Mouse (Mus musculus): ENCODE data around the gene March6. TPM values are rescaled to one million over a fixed set of nuclear protein-coding genes. Genes with fewer than 3 reads are reported as not detected.

March6 gene
- total RNA-seq, 1 experiment = 67.6 TPM

DNA sequence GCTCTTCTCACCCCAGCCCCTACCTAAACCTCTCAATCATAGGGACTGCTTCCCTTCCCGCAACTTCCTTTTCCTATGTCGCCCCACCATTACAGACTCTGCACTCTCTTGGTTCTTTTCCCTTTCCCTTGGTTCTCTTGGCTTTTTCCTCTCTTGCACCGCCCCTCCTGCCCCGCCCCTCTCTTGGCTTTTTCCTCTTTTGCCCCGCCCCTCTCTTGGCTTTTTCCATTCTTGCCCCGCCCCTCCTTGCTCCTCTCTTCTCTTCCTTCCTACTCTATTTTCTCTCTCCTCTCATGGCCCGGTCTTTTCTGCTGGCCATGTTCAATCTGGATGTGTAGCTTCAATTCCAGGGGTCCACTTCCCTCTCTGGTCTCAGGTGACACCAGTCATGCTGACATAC, 36.6 kb upstream of the March6 start:
- H3K4me1 ChIP-seq (ENCODE audit: control insufficient read depth in 2 of 2, insufficient read depth in 2 of 2, low read length in 2 of 2, poor library complexity in 1 of 2) = peaks cover 2 to 5% of the 10 kb centered on the region in 2 experiments; a peak in 2 of 4 replicates
- H3K27ac ChIP-seq (ENCODE audit: insufficient read depth, low read depth, low read length, poor library complexity, severe bottlenecking) = no peak overlapping the region
- no peak overlapping the region for H3K9ac ChIP-seq (ENCODE audit: insufficient read depth, low read depth, low read length, poor library complexity, severe bottlenecking)
- no peaks in the 10 kb centered on the region for H3K9me3 ChIP-seq (ENCODE audit: control insufficient read depth, insufficient read depth, low read depth, low read length)
- H3K4me3 ChIP-seq (ENCODE audit: insufficient read depth in 1 of 2, low read depth in 1 of 2, low read length in 2 of 2, poor library complexity in 1 of 2, severe bottlenecking in 1 of 2) = no peak overlapping the region
- TF ChIP-seq CHD2 (IDR thresholded peaks at IDR 0.05; ENCODE audit: low read depth, low read length) (no peak), HCFC1 (IDR thresholded peaks at IDR 0.05; ENCODE audit: borderline replicate concordance, insufficient read depth, low read length) (no peak), MAFK (IDR thresholded peaks at IDR 0.05; ENCODE audit: insufficient read depth, low read depth, low read length) (no peak), ZNF384 (IDR thresholded peaks at IDR 0.05; ENCODE audit: low read depth, low read length) (no peak), ZC3H11A (IDR thresholded peaks at IDR 0.05; ENCODE audit: borderline replicate concordance, low read depth, low read length) (no peak)
- DNase-seq (ENCODE audit: low read depth, low spot score) = peak; percentile 40
- in situ Hi-C loops (cut with MboI; ENCODE audit: low sequenced_read_pairs in 2 of 2, unreplicated experiment in 2 of 2) = no loop called here
- H3K36me3 ChIP-seq (ENCODE audit: control insufficient read depth, insufficient read depth, low read length, poor library complexity, severe bottlenecking) = no peaks in the 10 kb centered on the region

DNA sequence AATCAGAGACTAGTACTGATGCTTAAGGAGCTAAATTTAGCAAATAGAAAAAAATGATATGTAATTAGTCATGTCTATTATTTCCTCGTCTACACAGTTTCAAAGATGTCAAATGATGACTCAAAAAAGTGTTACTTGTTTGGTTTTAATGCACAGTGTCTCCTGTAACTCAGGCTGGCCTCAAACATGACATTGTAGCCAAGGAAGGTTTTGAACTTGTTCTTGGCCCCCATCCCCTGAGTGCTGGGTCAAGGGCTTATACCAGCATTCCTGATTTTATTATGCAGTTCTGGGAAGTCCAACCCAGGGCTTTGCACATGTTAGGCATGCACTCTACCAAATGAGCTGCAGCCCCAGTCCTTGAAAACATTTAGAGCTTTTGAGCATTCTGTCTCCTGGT, 34.9 kb upstream of the March6 start:
- H3K36me3 ChIP-seq (ENCODE audit: control insufficient read depth, insufficient read depth, low read length, poor library complexity, severe bottlenecking) = no peaks in the 10 kb centered on the region
- H3K27ac ChIP-seq (ENCODE audit: insufficient read depth, low read depth, low read length, poor library complexity, severe bottlenecking) = no peak overlapping the region
- no peak overlapping the region for H3K9ac ChIP-seq (ENCODE audit: insufficient read depth, low read depth, low read length, poor library complexity, severe bottlenecking)
- TF ChIP-seq CHD2 (IDR thresholded peaks at IDR 0.05; ENCODE audit: low read depth, low read length) = no peak
- TF ChIP-seq ZNF384 (IDR thresholded peaks at IDR 0.05; ENCODE audit: low read depth, low read length) = no peak
- no peaks in the 10 kb centered on the region for H3K9me3 ChIP-seq (ENCODE audit: control insufficient read depth, insufficient read depth, low read depth, low read length)
- H3K4me3 ChIP-seq (ENCODE audit: insufficient read depth in 1 of 2, low read depth in 1 of 2, low read length in 2 of 2, poor library complexity in 1 of 2, severe bottlenecking in 1 of 2) = no peak overlapping the region
- in situ Hi-C loops (cut with MboI; ENCODE audit: low sequenced_read_pairs in 2 of 2, unreplicated experiment in 2 of 2) = no loop called here
- H3K4me1 ChIP-seq (ENCODE audit: control insufficient read depth in 2 of 2, insufficient read depth in 2 of 2, low read length in 2 of 2, poor library complexity in 1 of 2) = peaks cover 5 to 7% of the 10 kb centered on the region in 2 experiments; a peak in 2 of 4 replicates
- DNase-seq (ENCODE audit: low read depth, low spot score) = no peak

DNA sequence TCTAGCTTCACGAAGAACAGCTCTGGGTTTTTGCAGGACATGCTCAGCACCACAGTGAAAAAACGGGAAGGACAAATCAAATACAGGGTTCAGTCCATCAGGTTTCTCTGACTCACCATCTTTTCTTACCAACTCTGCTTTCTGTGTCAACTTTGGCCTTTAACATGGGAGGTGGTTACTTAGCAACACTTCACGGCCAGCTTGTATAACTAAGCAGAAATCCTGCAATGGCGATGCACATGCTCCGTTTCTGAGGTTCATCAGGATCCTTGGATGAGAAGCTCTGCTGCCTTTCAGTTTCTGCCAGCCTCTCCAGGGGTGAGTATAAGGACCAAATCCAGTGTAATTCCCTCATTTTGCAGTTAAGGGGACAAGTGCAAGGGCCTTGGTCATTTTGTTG, 34.3 kb upstream of the March6 start, which contains the start of gene Cmbl:
Gene Cmbl (plus strand): TSS at position 206 of the 400 bp plus-strand sequence.
- H3K36me3 ChIP-seq (ENCODE audit: control insufficient read depth, insufficient read depth, low read length, poor library complexity, severe bottlenecking) = no peaks in the 10 kb centered on the region
- in situ Hi-C loops (cut with MboI; ENCODE audit: low sequenced_read_pairs in 2 of 2, unreplicated experiment in 2 of 2) = no loop called here

DNA sequence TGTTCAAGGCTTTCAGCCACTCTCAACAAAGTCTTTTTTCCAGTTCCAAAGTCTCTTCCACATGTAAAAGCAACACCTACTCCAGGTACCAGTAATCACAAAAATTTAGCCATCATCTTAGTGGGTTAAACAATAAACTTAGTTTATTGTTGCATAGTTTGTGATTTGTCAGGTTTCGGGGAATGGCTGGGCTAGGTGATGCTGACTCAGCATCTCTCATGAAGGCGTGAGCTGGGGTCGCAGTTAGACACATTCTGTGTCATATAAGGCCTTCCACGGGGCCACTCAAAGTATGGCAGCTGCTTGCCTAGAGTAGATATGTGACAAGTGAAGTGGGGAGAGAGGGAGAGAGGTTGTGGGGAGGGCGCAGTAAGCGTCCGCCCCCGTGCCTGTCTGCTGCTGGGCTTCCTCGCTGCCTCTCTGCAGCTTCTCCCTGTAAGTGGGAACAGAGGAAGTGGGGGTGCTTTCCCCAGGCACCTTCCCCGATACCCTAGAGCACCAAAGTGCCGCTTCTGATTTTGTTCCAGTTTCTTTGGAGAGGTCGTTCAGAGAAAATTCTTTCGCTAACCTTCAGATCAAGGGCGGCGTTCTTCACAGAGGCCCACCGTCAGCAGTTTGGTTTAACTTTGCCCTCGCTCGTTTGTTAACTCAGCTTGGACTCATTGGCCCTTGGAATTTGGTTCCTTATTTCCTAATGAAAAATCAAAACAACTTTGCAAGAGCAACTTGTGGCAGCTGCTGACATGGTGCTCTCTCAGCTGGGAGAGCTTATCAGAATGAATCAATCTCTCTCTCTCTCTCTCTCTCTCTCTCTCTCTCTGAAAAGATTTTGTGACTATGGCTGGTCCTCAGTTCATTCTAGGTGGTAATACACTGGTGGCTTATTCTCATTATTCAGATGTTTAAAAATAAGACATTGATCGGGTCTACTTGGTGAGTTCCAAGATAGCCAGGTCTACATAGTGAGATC, 33.0 kb upstream of the March6 start:
- Histone ChIP-seq H3K36me3 (ENCODE audit: control insufficient read depth, insufficient read depth, low read length, poor library complexity, severe bottlenecking) (no peaks in the 10 kb centered on the region), H3K9ac (ENCODE audit: insufficient read depth, low read depth, low read length, poor library complexity, severe bottlenecking) (no peak overlapping the region; the same call in 1 of the 2 replicates), H3K9me3 (ENCODE audit: control insufficient read depth, insufficient read depth, low read depth, low read length) (no peaks in the 10 kb centered on the region), H3K4me1 (ENCODE audit: control insufficient read depth in 2 of 2, insufficient read depth in 2 of 2, low read length in 2 of 2, poor library complexity in 1 of 2) (peaks cover 4 to 7% of the 10 kb centered on the region in 2 experiments; a peak in 2 of 4 replicates), H3K27ac (ENCODE audit: insufficient read depth, low read depth, low read length, poor library complexity, severe bottlenecking) (no peak overlapping the region), H3K4me3 (ENCODE audit: insufficient read depth in 1 of 2, low read depth in 1 of 2, low read length in 2 of 2, poor library complexity in 1 of 2, severe bottlenecking in 1 of 2) (peak overlapping the region in 1 of 2 experiments; percentile 39; a peak in 1 of 4 replicates)
- TF ChIP-seq ZNF384 (IDR thresholded peaks at IDR 0.05; ENCODE audit: low read depth, low read length) (no peak), HCFC1 (IDR thresholded peaks at IDR 0.05; ENCODE audit: borderline replicate concordance, insufficient read depth, low read length) (no peak), MAFK (IDR thresholded peaks at IDR 0.05; ENCODE audit: insufficient read depth, low read depth, low read length) (peak; percentile 94)
- no peak for DNase-seq (ENCODE audit: low read depth, low spot score)
- in situ Hi-C loops (cut with MboI; ENCODE audit: low sequenced_read_pairs in 2 of 2, unreplicated experiment in 2 of 2) = no loop called here

More for the DNA sequence above, 34.3 kb upstream of the March6 start, which contains the start of gene Cmbl:
- TF ChIP-seq HCFC1 (IDR thresholded peaks at IDR 0.05; ENCODE audit: borderline replicate concordance, insufficient read depth, low read length) (no peak), ZNF384 (IDR thresholded peaks at IDR 0.05; ENCODE audit: low read depth, low read length) (no peak), CHD2 (IDR thresholded peaks at IDR 0.05; ENCODE audit: low read depth, low read length) (no peak), MAFK (IDR thresholded peaks at IDR 0.05; ENCODE audit: insufficient read depth, low read depth, low read length) (no peak), ZC3H11A (IDR thresholded peaks at IDR 0.05; ENCODE audit: borderline replicate concordance, low read depth, low read length) (no peak)
- no peak for DNase-seq (ENCODE audit: low read depth, low spot score)
- no peak within 1 kb of the TSS for H3K9ac ChIP-seq (ENCODE audit: insufficient read depth, low read depth, low read length, poor library complexity, severe bottlenecking)
- peaks cover 5 to 7% of the 10 kb centered on the region in 2 experiments; a peak in 2 of 4 replicates for H3K4me1 ChIP-seq (ENCODE audit: control insufficient read depth in 2 of 2, insufficient read depth in 2 of 2, low read length in 2 of 2, poor library complexity in 1 of 2)
- H3K4me3 ChIP-seq (ENCODE audit: insufficient read depth in 1 of 2, low read depth in 1 of 2, low read length in 2 of 2, poor library complexity in 1 of 2, severe bottlenecking in 1 of 2) = no peak within 1 kb of the TSS
- no peaks in the 10 kb centered on the region for H3K9me3 ChIP-seq (ENCODE audit: control insufficient read depth, insufficient read depth, low read depth, low read length)
- no peak within 1 kb of the TSS for H3K27ac ChIP-seq (ENCODE audit: insufficient read depth, low read depth, low read length, poor library complexity, severe bottlenecking)

Measured in ES-E14 (cell line).